Mouse (Mus musculus) layer of hippocampus, adult 6 months (tissue): Measurements from ENCODE around the gene Zfx. TPM values are rescaled to one million over a fixed set of nuclear protein-coding genes. Genes with fewer than 3 reads are reported as not detected.

Source experiments
- long read RNA-seq, 2 experiments: library from polyadenylated mRNA; unstranded; transcript quantifications; one replicate each; pipeline ENCODE4 v2.0.0; 2019 to 2020
- polyA plus RNA-seq: library from polyadenylated mRNA; unstranded; fragments of <200 nt; fragmentation: Nextera tagmentation; gene quantifications from 2 replicates; pipeline ENCODE4 v1.2.3, GENCODE M21; 2021

Gene Zfx
- polyA plus RNA-seq: 22.9 and 24.1 TPM in 2 replicates
- long read RNA-seq, experiment 1, full-length matches to known transcripts: 2 of 20 reads
- long read RNA-seq, experiment 1, partial matches to known transcripts: 7 of 20 reads
- long read RNA-seq, experiment 1, other reads (novel, unspliced or antisense): 11 of 20 reads
- long read RNA-seq, experiment 2, full-length matches to known transcripts: 3 of 15 reads
- long read RNA-seq, experiment 2, partial matches to known transcripts: 4 of 15 reads
- long read RNA-seq, experiment 2, other reads (novel, unspliced or antisense): 8 of 15 reads

GRCm38 (mm10) chrX:94123059-94123839, at the start of gene Zfx:
Gene Zfx, minus strand, starts transcription at chrX:94123702.

Other genes starting within 250 kb of the Zfx start
- not detected in 2 replicates for gene AU015836, start 155.0 kb downstream of the Zfx start, polyA plus RNA-seq
- 60.3 and 66.9 TPM in 2 replicates for gene Eif2s3x, start 89.2 kb upstream of the Zfx start, polyA plus RNA-seq
- 6.4 and 7.4 TPM in 2 replicates for gene Klhl15, start 110.9 kb upstream of the Zfx start, polyA plus RNA-seq
- gene Fam90a1b, start 243.1 kb upstream of the Zfx start, polyA plus RNA-seq: not detected in 2 replicates
- 152 and 163 TPM in 2 replicates for gene Apoo, start 243.4 kb upstream of the Zfx start, polyA plus RNA-seq